Mouse (Mus musculus) mouse embryonic stem cell (cell line): ENCODE measurements around the gene Arl5c.

Experiments
- in situ Hi-C, 2 experiments: fragments of 300-500 bp; cut with MboI; formaldehyde crosslinking; loops; 1 replicate in 1 of 2; 3 replicates in 1 of 2; pipeline ENCODE4 v1.14.3; 2019 to 2020; ENCODE audit warnings: low sequenced_read_pairs in 2 of 2, low pct_unique_long_range_greater_than_20kb in 1 of 2, mixed read lengths in 1 of 2; ENCODE audit not compliant: unreplicated experiment in 1 of 2

The Arl5c gene

GRCm38 (mm10) chr11:98021565-98022252, 25.7 kb upstream of the Arl5c start:
- in situ Hi-C loops = no loop called here

GRCm38 (mm10) chr11:98021118-98021517, 25.1 kb upstream of the Arl5c start:
- in situ Hi-C loops = no loop called here

DNA sequence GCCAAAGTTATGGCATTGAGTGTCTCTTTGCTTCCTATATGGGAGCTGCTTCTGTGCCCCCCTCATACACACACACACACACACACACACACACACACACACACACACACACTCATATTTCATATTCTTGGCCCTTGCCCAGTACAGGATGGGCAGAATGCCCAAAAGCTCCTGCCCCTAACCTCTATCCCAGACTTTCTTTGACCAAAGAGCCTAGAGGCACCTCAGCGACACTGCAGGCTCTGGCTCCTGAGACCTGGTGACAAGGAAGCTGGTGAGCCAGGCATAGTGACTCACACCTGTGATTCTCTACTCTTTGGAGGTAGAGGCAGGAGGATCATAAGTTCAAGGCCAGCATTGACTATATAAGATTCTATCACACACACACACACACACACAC, 24.7 kb upstream of the Arl5c start:
- in situ Hi-C loops = no loop called here

DNA sequence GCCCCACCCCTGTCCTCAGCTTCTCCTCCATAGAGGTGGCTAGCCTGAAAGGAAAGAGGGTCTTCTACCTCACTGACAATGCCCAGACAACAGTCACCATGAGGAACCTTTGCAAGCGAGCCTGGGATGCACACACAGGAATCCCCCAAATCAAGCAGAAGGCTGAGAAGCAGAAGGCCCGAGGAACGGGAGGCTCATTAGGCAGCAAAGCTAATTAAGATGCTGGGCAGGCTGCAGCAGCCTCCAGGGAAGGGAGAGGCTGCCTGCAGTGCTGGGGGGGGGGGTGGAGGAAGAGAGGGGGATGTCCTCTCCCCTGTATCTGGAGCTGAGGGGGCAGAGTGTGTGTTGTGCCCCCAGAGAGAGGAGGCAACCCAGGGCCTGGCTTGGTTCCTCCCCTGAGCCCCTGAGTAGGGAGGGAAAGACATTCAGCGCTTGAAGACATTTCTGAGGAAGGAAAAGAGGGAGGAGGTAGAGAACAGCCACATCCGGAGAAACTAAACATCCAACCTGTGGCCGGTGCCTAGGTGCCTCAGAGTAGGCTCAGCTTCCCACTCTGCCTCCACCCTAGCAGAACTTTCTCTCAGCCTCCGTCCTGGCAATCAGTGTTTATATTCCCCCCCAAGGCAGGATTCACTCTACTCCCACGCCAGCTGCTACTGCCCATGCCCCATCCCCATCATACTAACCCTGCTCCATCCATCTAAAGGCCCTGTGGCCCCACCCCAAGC, 24.1 kb upstream of the Arl5c start:
- in situ Hi-C loops = no loop called here

DNA sequence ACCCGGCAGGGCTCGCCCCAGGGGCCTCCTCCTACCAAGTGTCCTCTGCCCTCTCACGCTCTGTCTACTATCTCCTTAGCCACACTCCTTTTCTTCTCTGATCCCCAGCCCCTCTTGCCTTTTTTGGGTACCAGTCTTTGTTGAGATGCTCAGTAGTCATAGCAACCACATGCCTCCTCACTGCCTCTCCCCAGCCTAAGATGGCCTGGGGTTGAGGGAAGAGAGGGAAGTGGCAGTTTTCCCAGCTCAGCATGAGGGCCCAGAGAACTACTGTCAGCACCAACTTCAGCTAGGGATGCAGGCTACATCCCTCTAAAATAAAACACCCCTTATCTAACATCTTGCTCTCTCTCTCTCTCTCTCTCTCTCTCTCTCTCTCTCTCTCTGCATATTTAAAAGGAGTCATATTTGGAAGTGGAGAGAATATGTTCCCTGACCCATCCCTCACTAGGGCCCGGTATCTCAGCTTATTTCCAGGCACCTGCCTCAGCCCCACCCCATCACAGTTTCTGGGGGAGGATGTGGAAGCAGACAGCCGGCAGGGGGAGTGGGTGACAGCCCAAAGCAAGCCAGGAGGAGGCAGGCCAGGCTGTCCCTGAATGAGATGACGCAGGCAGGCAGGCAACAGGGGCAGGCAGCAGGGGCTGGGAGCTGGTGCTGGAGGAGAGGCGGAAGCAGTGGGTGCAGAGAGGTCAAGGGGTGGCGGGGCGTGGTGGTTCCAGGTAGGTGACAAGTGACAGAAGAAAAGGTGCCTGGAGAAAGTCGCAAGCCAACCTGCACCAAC, 23.1 kb upstream of the Arl5c start:
- in situ Hi-C loops = no loop called here

GRCm38 (mm10) chr11:98018222-98018621, 22.2 kb upstream of the Arl5c start:
- in situ Hi-C loops = no loop called here

- in situ Hi-C loops = no loop called here
Observed at GRCm38 (mm10) chr11:98016824-98017223, 20.8 kb upstream of the Arl5c start.

DNA sequence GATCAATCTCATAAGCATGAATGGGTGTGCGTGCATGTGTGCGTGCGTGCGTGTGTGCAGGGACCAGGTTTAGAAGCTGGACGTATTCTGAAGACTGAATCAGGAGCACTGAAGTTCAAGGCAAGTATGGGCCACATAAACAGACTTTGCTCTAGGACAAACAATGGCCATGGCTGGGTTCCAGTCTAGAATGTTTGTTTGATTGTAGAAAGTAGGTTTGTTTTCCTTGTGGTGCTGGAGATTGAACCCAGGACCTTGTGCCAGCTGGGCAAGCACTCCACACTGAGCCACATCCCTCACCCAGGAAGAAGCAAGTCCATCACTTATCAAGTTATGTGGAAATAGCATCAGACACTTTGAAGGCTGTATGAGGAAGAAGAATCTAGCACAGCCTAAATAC, 20.2 kb upstream of the Arl5c start:
- in situ Hi-C loops = no loop called here

- in situ Hi-C loops = no loop called here
Observed at GRCm38 (mm10) chr11:98012831-98013230, 16.9 kb upstream of the Arl5c start.

- in situ Hi-C loops = no loop called here
Observed at GRCm38 (mm10) chr11:98011716-98012115, 15.7 kb upstream of the Arl5c start.

DNA sequence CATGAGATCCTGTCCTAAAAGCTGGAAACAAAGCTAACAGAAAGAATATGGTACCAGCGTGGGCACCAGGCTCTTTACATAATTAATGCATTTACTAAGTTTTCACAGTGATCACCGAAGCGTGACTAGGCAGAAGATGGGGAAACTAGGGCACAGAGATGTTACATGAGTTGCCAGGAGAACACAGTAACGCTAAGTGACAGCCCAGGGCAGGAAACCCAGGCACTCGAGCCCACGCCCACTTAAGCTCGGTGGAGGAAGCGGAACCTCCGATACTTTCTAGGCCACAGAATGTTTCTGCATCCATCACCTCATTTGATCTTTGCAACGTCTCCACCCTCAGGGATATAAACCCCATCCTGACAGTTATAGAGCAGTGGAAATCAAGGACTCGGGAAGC, 12.1 kb upstream of the Arl5c start:
- in situ Hi-C loops = no loop called here

- in situ Hi-C loops = no loop called here
Observed at GRCm38 (mm10) chr11:98005686-98006085, 9.7 kb upstream of the Arl5c start.

GRCm38 (mm10) chr11:98005076-98005475, 9.1 kb upstream of the Arl5c start:
- in situ Hi-C loops = no loop called here

DNA sequence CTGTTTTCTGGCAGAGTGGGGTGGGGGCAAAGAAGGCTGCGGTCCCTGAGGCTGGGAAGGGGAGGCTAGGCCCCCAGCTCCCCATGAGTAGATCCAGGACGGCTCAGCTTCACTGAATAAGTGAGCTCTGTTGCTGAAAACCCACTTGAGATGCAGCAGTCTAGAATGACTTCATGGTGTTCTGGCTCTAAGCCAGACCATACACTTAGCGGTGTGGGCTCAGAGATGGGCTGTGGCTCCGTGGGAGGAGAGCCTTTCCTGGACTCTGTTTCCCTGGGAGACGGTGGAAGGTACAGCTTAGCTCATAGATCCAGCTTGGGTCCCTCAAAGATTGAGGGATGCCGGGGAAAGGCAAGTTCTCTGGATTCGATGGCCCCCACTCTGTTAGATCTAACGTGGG, 8.2 kb upstream of the Arl5c start:
- in situ Hi-C loops = no loop called here

GRCm38 (mm10) chr11:98003171-98003671, 7.2 kb upstream of the Arl5c start:
- in situ Hi-C loops = no loop called here

GRCm38 (mm10) chr11:98002627-98003026, 6.6 kb upstream of the Arl5c start:
- in situ Hi-C loops = no loop called here

- in situ Hi-C loops = no loop called here
Observed at GRCm38 (mm10) chr11:98001986-98002385, 6.0 kb upstream of the Arl5c start.

DNA sequence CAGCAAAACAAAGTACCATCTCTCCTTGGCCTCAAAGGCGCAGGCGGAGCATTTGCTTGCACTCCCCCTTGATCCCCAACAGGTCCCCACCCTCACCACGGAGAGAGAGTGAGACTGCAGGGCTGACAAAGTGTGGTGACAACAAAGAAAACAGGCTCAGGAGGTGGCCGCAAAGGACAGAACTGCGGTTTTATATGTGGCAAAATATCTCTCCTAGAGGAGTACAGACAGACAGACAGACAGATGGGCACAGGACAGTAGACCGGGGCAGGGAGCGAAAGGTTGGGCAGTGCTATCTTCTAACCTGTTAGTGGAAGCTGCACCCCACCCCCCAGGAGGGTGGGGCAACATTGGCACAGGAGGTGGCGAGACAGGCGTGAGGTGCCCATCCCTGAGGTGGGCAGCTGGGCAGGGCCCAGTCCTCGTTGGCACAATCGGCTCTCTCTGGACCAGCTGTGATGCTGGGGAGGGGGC, 5.4 kb upstream of the Arl5c start:
- in situ Hi-C loops = no loop called here
